21 mouse cellular contexts compared by ENCODE assay signal in the genomic region with DNA sequence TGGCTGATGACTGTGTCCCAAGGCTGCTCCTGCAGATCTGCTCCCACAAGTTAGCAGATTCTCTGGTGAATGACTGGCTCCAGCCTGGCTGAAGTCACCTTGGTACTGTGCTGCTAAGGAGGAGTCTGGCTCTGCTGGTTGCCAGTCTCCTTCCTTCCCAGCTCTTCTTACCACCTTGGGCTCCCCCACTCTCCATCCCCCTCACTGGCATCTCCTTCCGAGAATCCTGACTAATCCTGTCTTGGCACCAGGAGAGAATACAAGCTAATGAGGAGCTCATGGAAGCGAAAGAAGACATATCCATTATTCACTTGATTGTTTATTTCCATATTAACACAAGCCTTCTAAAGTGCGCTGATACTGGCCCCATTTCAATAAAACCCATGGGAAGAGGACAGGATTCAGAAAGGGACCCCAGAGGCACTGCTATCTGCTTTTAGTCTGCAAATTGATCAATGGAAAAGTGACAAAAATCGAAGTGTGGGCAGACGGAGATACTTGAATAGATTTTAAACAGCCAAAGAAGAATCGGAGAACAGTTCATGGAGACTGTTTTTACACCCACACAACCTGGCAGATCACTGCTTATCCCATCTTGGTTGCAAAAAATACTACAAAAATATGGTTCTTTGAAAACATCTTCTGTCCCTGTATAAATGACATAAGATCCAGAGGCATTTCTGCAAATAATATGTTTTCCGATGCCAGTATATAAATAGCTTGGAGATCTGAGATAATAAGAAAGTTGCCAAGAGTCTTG. TPM values are rescaled to one million over a fixed set of nuclear protein-coding genes. Genes with fewer than 3 reads are reported as not detected.
DNase-seq lines count a peak whose midpoint lies in the region; ATAC-seq lines count a peak whose summit lies in the region.
"Had no signal": no experiment of that assay in that cellular context is flagged by ENCODE, and none has a peak within 500 bp of the region (broad histone marks: within the 10 kb centered on the region; RNA-seq: fewer than 3 reads in every experiment).

No protein-coding gene starts in this region.

- peak; percentile 30 for DNase-seq in Muller cell, postnatal 12 days (ENCODE audit: inconsistent ontology term)
- peak; percentile 50 to 51 for DNase-seq in layer of hippocampus, adult 8-10 months (ENCODE audit: low spot score in 2 of 2)
- DNase-seq in left cerebral cortex, postnatal 36 days (ENCODE audit: low spot score in 2 of 2) = peak; percentile 25 to 36
- DNase-seq in gastrocnemius, postnatal 14 days = no peak
- DNase-seq in retina, postnatal 1 day = no peak
- DNase-seq: cerebellum, adult 2 months; heart, postnatal 4 days; kidney, adult 2 months; kidney, postnatal 25 days; thymus, postnatal 4 days had no signal

- 53% methylated on average over 7 of the region's 7 CpGs for WGBS in forebrain, embryonic 15.5 days
- WGBS in forebrain, embryonic 12.5 days = 78% methylated on average over 7 of the region's 7 CpGs

- H3K27me3 ChIP-seq in forebrain, embryonic 15.5 days = no peaks in the 10 kb centered on the region
- H3K27me3 ChIP-seq in forebrain, embryonic 12.5 days = no peaks in the 10 kb centered on the region
- H3K27me3 ChIP-seq: heart, embryonic 13.5 days; megakaryocyte, embryonic 14.5 days; neural tube, embryonic 12.5 days had no signal

- no peaks in the 10 kb centered on the region for H3K9me3 ChIP-seq in forebrain, embryonic 15.5 days
- H3K9me3 ChIP-seq in forebrain, embryonic 12.5 days = no peaks in the 10 kb centered on the region
- H3K9me3 ChIP-seq: heart, embryonic 13.5 days; limb, embryonic 10.5 days; megakaryocyte, embryonic 14.5 days; neural tube, embryonic 12.5 days had no signal

- H3K27ac ChIP-seq in forebrain, embryonic 15.5 days (replicated peaks) = peak overlapping the region; percentile 6
- H3K27ac ChIP-seq in forebrain, embryonic 12.5 days = no peak overlapping the region
- H3K27ac ChIP-seq: heart, embryonic 13.5 days; hindbrain, postnatal 0 days; limb, embryonic 10.5 days; liver, embryonic 12.5 days; neural tube, embryonic 12.5 days; stomach, postnatal 0 days had no signal

- 0 out of 2 replicates have a peak, but pooled peaks cover 13% of the 10 kb centered on the region for H3K4me1 ChIP-seq in forebrain, embryonic 15.5 days
- no peaks in the 10 kb centered on the region for H3K4me1 ChIP-seq in forebrain, embryonic 12.5 days
- H3K4me1 ChIP-seq: limb, embryonic 10.5 days; liver, embryonic 12.5 days; neural tube, embryonic 12.5 days had no signal

- no peak overlapping the region for H3K4me2 ChIP-seq in forebrain, embryonic 15.5 days (replicated peaks)
- no peak overlapping the region for H3K4me2 ChIP-seq in forebrain, embryonic 12.5 days
- H3K4me2 ChIP-seq: heart, embryonic 13.5 days; liver, embryonic 12.5 days; neural tube, embryonic 12.5 days had no signal

- intact Hi-C loops in left cerebral cortex, postnatal 36 days (cut with DNase I) = no loop called here
- intact Hi-C loops in gastrocnemius, postnatal 14 days (cut with DNase I; ENCODE audit: low total_unique reads) = no loop called here

- no peak overlapping the region for H3K4me3 ChIP-seq in forebrain, embryonic 15.5 days
- H3K4me3 ChIP-seq in forebrain, embryonic 12.5 days (replicated peaks) = no peak overlapping the region
- H3K4me3 ChIP-seq: heart, embryonic 13.5 days; limb, embryonic 10.5 days; liver, embryonic 12.5 days; megakaryocyte, embryonic 14.5 days; neural tube, embryonic 12.5 days had no signal

- no peak for ATAC-seq in forebrain, embryonic 15.5 days (replicated peaks)
- no peak for ATAC-seq in forebrain, embryonic 12.5 days (ENCODE audit: low FRiP score)
- ATAC-seq in megakaryocyte progenitor cell, adult 5-6 weeks (replicated peaks; ENCODE audit: poor library complexity) = no peak
- ATAC-seq: hindbrain, postnatal 0 days; liver, embryonic 12.5 days had no signal

- no peaks in the 10 kb centered on the region for H3K36me3 ChIP-seq in forebrain, embryonic 15.5 days
- H3K36me3 ChIP-seq in forebrain, embryonic 12.5 days (replicated peaks) = no peaks in the 10 kb centered on the region
- H3K36me3 ChIP-seq: heart, embryonic 13.5 days; limb, embryonic 10.5 days; liver, embryonic 12.5 days; neural tube, embryonic 12.5 days had no signal

- no peak overlapping the region for H3K9ac ChIP-seq in forebrain, embryonic 15.5 days (replicated peaks)
- H3K9ac ChIP-seq in forebrain, embryonic 12.5 days = no peak overlapping the region
- H3K9ac ChIP-seq: heart, embryonic 13.5 days; liver, embryonic 12.5 days; neural tube, embryonic 12.5 days had no signal

RNA-seq across cellular contexts. Expression of gene Gm9817, which starts 29.1 kb away (rescaled TPM):
- 0.18 TPM in 1 of 2 replicates, not detected in the other for polyA plus RNA-seq in forebrain, embryonic 15.5 days (2015; fragmentation: Nextera tagmentation; extraction: Ambion mirVana)
- polyA plus RNA-seq in forebrain, embryonic 12.5 days (2016; fragmentation: Nextera tagmentation; extraction: Ambion mirVana) = not detected in 2 replicates
- total RNA-seq in layer of hippocampus, adult 8-10 months (2022) = not detected
- not detected for total RNA-seq in left cerebral cortex, postnatal 36 days (2021)
- total RNA-seq in gastrocnemius, postnatal 14 days (2021) = under 1 TPM in 1 of 2 experiments, not detected in 1; 0.10 TPM
- not detected in 2 replicates for total RNA-seq in megakaryocyte progenitor cell, adult 5-6 weeks (2015)
- not detected in 2 replicates for total RNA-seq in megakaryocyte progenitor cell, adult 5-6 weeks (2017)
- total RNA-seq: midbrain, postnatal 0 days had no signal
- polyA plus RNA-seq: cerebellum, adult 2 months; kidney, adult 2 months; limb, embryonic 10.5 days; liver, embryonic 12.5 days; midbrain, postnatal 0 days; neural tube, embryonic 12.5 days had no signal

RNA-seq across cellular contexts. Expression of gene Dtnbp1, which starts 47.5 kb away (rescaled TPM):
- polyA plus RNA-seq in forebrain, embryonic 15.5 days (2015; fragmentation: Nextera tagmentation; extraction: Ambion mirVana) = 107 and 113 TPM in 2 replicates
- polyA plus RNA-seq in forebrain, embryonic 12.5 days (2016; fragmentation: Nextera tagmentation; extraction: Ambion mirVana) = 86.7 and 87.1 TPM in 2 replicates
- 10 to 100 TPM; 74.6 to 81.1 (median 75.5) TPM for total RNA-seq in layer of hippocampus, adult 8-10 months (2022)
- total RNA-seq in left cerebral cortex, postnatal 36 days (2021) = 10 to 100 TPM; 91.0 to 94.3 TPM
- total RNA-seq in gastrocnemius, postnatal 14 days (2021) = 10 to 100 TPM; 28.3 to 31.4 TPM
- 89.4 and 94.5 TPM in 2 replicates for total RNA-seq in megakaryocyte progenitor cell, adult 5-6 weeks (2015)
- total RNA-seq in megakaryocyte progenitor cell, adult 5-6 weeks (2017) = 98.2 and 104 TPM in 2 replicates

Comparison
In these comparisons a context has a peak if more than half of its experiments do, and no peak if none do; other contexts are left out.
1. DNase-seq: peak in Muller cell, postnatal 12 days (single experiment), layer of hippocampus, adult 8-10 months (2 of 2) and left cerebral cortex, postnatal 36 days (2 of 2); none in gastrocnemius, postnatal 14 days (single experiment) and retina, postnatal 1 day (single experiment).